ENCODE assay signal across 14 mouse cellular contexts in genomic region chr1:189653746-189654145, GRCm38 (mm10). TPM values are rescaled to one million over a fixed set of nuclear protein-coding genes. Genes with fewer than 3 reads are reported as not detected.
DNase-seq lines count a peak whose midpoint lies in the region.
"Had no signal": no experiment of that assay in that cellular context is flagged by ENCODE, and none has a peak within 500 bp of the region (broad histone marks: within the 10 kb centered on the region; RNA-seq: fewer than 3 reads in every experiment).

No protein-coding gene starts in this region.

- peak; percentile 26 to 69 for DNase-seq in adrenal gland, adult (ENCODE audit: inconsistent age in 2 of 2, low spot score in 1 of 2)
- DNase-seq in adrenal gland, postnatal 14 days: no peak
- DNase-seq in adrenal gland, adult 8-10 months: peak; percentile 7
- no peak for DNase-seq in adrenal gland, postnatal 25 days
- peak; percentile 85 for DNase-seq in Muller cell, postnatal 12 days (ENCODE audit: inconsistent ontology term)
- DNase-seq in lung, postnatal 36 days: no peak
- DNase-seq: B cell, adult 2 months; cerebellum, adult 11 months; cerebellum, adult 18-20 months; cerebellum, adult 8-10 months; cerebellum, adult 9-11 months; cerebellum, postnatal 14 days; cerebellum, postnatal 36 days; forebrain, postnatal 0 days had no signal

RNA-seq across cellular contexts. Expression of gene Cenpf, which starts 34.1 kb away (rescaled TPM):
- total RNA-seq in adrenal gland, postnatal 14 days (2021): 13.1 and 13.9 TPM in 2 replicates
- total RNA-seq in adrenal gland, adult 8-10 months (2022): 1 to 10 TPM in 3 of 4 experiments, under 1 TPM in 1; 0.70 to 2.7 (median 1.3) TPM
- total RNA-seq in adrenal gland, postnatal 25 days (2021): 7.2 and 11.9 TPM in 2 replicates

Comparison
In these comparisons a context has a peak if more than half of its experiments do, and no peak if none do; other contexts are left out.
1. DNase-seq: peak in adrenal gland, adult (2 of 2), adrenal gland, adult 8-10 months (single experiment) and Muller cell, postnatal 12 days (single experiment); none in adrenal gland, postnatal 14 days (single experiment), adrenal gland, postnatal 25 days (single experiment) and lung, postnatal 36 days (single experiment).